Mouse (Mus musculus): ENCODE measurements around the gene Dusp15. TPM values are rescaled to one million over a fixed set of nuclear protein-coding genes. Genes with fewer than 3 reads are reported as not detected.
A peak's percentile ranks its signal among the peaks of the same experiment; 100 is the strongest.

Dusp15 gene
- total and polyA plus RNA-seq, 2 experiments from 2014 or later = 21.2 to 47.0 TPM

DNA sequence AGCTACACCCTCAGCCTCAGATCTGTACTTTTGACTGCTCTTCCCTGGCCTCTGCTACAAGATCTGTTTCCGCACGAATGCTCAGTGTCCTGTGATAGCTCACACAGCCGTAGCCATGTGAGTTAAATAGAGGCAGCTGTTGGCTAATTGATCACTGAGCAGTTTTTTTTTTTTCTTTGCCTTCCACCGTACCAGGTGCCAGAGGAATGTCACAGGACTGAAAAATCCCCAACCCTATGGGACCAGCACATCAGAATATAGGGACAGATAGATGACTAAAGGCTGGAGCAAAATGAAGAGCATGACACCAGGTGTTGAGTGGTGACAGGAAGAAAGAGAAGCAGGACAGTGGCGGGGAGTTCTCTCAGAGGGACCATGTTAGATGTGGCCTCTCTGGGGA lies 35.4 kb downstream of the Dusp15 start:
- peaks cover 8% of the 10 kb centered on the region; the same call in 1 of the 2 replicates for H3K27me3 ChIP-seq (ENCODE audit: insufficient read depth, low read length)
- no peaks in the 10 kb centered on the region for H3K36me3 ChIP-seq (ENCODE audit: insufficient read depth, low read length)
- no peak for TF ChIP-seq CTCF (IDR thresholded peaks at IDR 0.05; ENCODE audit: low read depth)
- H3K9ac ChIP-seq (replicated peaks; ENCODE audit: low read length) = no peak overlapping the region
- DNase-seq (ENCODE audit: low spot score) (no peak), ATAC-seq (no peak)
- no peak overlapping the region for H3K4me3 ChIP-seq (ENCODE audit: low read length)
- H3K4me2 ChIP-seq (ENCODE audit: low read depth, low read length) = no peak overlapping the region
- H3K9me3 ChIP-seq (ENCODE audit: low read length) = no peaks in the 10 kb centered on the region
- no peak overlapping the region for H3K27ac ChIP-seq
- no peaks in the 10 kb centered on the region for H3K4me1 ChIP-seq (ENCODE audit: insufficient read depth, low read length)
- WGBS = 60% methylated on average over 5 of the region's 5 CpGs

DNA sequence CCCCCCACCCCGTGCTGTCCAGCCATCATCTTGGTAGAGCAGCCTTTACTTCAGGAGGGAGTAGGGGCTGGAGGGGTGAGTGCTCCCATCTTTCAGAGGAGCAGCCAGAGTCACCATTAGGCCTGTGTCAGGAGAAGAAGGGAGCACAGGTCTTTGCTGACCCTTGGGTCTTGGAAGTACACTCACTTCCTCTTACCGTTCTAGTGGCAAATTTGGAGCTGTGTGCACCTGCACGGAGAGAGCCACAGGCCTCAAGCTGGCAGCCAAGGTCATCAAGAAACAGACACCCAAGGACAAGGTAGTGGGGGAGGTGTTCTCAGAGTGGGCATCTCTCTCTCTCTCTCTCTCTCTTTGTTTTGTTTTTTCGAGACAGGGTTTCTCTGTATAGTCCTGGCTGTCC lies 36.0 kb downstream of the Dusp15 start:
- Histone ChIP-seq H3K4me1 (ENCODE audit: insufficient read depth, low read length) (no peaks in the 10 kb centered on the region), H3K9ac (replicated peaks; ENCODE audit: low read length) (no peak overlapping the region), H3K4me2 (ENCODE audit: low read depth, low read length) (no peak overlapping the region), H3K27ac (no peak overlapping the region), H3K4me3 (ENCODE audit: low read length) (no peak overlapping the region), H3K36me3 (ENCODE audit: insufficient read depth, low read length) (no peaks in the 10 kb centered on the region), H3K27me3 (ENCODE audit: insufficient read depth, low read length) (peaks cover 8% of the 10 kb centered on the region; the same call in 1 of the 2 replicates), H3K9me3 (ENCODE audit: low read length) (no peaks in the 10 kb centered on the region)
- TF ChIP-seq CTCF (IDR thresholded peaks at IDR 0.05; ENCODE audit: low read depth) = no peak
- DNase-seq (ENCODE audit: low spot score) (no peak), ATAC-seq (no peak)
- 69% methylated on average over 4 of the region's 4 CpGs for whole genome bisulfite sequencing

- 5% methylated on average over 18 of the region's 18 CpGs for WGBS
- ATAC-seq = peak; percentile 81
- H3K27me3 ChIP-seq (ENCODE audit: insufficient read depth, low read length) = peaks cover 8% of the 10 kb centered on the region; the same call in 1 of the 2 replicates
- H3K9ac ChIP-seq (replicated peaks; ENCODE audit: low read length) = peak overlapping the region; percentile 21; the same call in 1 of the 2 replicates
- no peaks in the 10 kb centered on the region for H3K36me3 ChIP-seq (ENCODE audit: insufficient read depth, low read length)
- H3K4me3 ChIP-seq (ENCODE audit: low read length) = peak overlapping the region; percentile 24
- H3K27ac ChIP-seq = no peak overlapping the region
- no peaks in the 10 kb centered on the region for H3K9me3 ChIP-seq (ENCODE audit: low read length)
- H3K4me2 ChIP-seq (ENCODE audit: low read depth, low read length) = peak overlapping the region; percentile 54
- peak; percentile 95 for DNase-seq (ENCODE audit: low spot score)
- H3K4me1 ChIP-seq (ENCODE audit: insufficient read depth, low read length) = no peaks in the 10 kb centered on the region
- TF ChIP-seq CTCF (IDR thresholded peaks at IDR 0.05; ENCODE audit: low read depth) = peak; percentile 98
These were observed 37.0 kb downstream of the Dusp15 start for GRCm38 (mm10) chr2:152914310-152915120.

DNA sequence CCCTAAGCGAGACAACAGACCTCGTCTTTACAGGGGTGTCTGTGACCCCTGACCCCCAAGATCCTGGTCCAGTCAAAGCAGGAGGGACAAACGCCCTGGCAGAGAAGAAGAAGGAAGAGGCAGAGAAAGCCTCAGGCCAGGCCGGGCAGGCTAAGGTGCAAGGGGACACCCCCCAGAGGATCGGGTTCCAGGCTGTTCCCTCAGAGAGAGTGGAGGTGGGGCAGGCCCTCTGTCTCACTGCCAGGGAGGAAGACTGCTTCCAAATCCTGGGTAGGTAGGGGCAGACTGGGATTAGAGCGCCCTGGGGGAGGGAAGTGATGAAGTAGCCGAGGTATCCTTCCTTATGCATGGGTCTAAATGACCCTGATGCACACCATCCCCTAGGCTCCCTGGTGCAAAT lies 38.0 kb downstream of the Dusp15 start:
- Histone ChIP-seq H3K4me3 (ENCODE audit: low read length) (no peak overlapping the region), H3K27me3 (ENCODE audit: insufficient read depth, low read length) (peaks cover 8% of the 10 kb centered on the region; the same call in 1 of the 2 replicates)

DNA sequence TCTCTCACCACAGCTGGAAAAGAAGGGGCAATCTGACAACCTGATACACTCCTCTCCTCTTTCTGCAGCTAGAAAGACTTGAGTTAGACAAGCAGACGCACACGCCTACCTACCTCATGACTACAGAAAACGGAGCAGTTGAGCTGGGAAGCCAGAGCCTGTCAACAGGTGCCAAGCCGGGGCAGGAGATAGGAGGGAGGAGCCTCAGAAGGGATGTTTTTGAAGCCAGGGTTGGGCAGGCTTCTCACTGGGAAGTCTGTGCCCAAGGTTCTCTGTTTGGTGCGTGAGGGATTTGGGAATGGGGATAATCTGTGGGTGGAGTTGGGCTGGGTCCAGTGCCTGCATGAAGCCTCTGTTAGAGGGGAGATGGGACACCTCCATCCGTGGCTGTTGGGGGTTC lies 40.1 kb downstream of the Dusp15 start:
- ATAC-seq (no peak), DNase-seq (ENCODE audit: low spot score) (no peak)
- no peak overlapping the region for H3K4me3 ChIP-seq (ENCODE audit: low read length)
- H3K4me1 ChIP-seq (ENCODE audit: insufficient read depth, low read length) = peaks cover 2% of the 10 kb centered on the region; the same call in 1 of the 2 replicates
- H3K27me3 ChIP-seq (ENCODE audit: insufficient read depth, low read length) = peaks cover 8% of the 10 kb centered on the region; the same call in 1 of the 2 replicates
- TF ChIP-seq CTCF (IDR thresholded peaks at IDR 0.05; ENCODE audit: low read depth) = no peak
- 29% methylated on average over 6 of the region's 6 CpGs for WGBS
- H3K9ac ChIP-seq (replicated peaks; ENCODE audit: low read length) = no peak overlapping the region
- H3K36me3 ChIP-seq (ENCODE audit: insufficient read depth, low read length) = no peaks in the 10 kb centered on the region
- no peak overlapping the region for H3K4me2 ChIP-seq (ENCODE audit: low read depth, low read length)
- H3K27ac ChIP-seq = no peak overlapping the region
- no peaks in the 10 kb centered on the region for H3K9me3 ChIP-seq (ENCODE audit: low read length)

More for the DNA sequence above, 38.0 kb downstream of the Dusp15 start:
- WGBS = 49% methylated on average over 7 of the region's 7 CpGs
- Histone ChIP-seq H3K27ac (no peak overlapping the region), H3K9me3 (ENCODE audit: low read length) (no peaks in the 10 kb centered on the region), H3K4me1 (ENCODE audit: insufficient read depth, low read length) (no peaks in the 10 kb centered on the region), H3K36me3 (ENCODE audit: insufficient read depth, low read length) (no peaks in the 10 kb centered on the region), H3K4me2 (ENCODE audit: low read depth, low read length) (no peak overlapping the region), H3K9ac (replicated peaks; ENCODE audit: low read length) (no peak overlapping the region)
- ATAC-seq (no peak), DNase-seq (ENCODE audit: low spot score) (no peak)
- no peak for TF ChIP-seq CTCF (IDR thresholded peaks at IDR 0.05; ENCODE audit: low read depth)

- Histone ChIP-seq H3K9me3 (ENCODE audit: low read length) (no peaks in the 10 kb centered on the region), H3K9ac (replicated peaks; ENCODE audit: low read length) (no peak within 1 kb of the TSS), H3K4me1 (ENCODE audit: insufficient read depth, low read length) (peaks cover 5% of the 10 kb centered on the region; the same call in 1 of the 2 replicates), H3K27me3 (ENCODE audit: insufficient read depth, low read length) (peaks cover 8% of the 10 kb centered on the region; the same call in 1 of the 2 replicates), H3K4me2 (ENCODE audit: low read depth, low read length) (no peak within 1 kb of the TSS), H3K27ac (no peak within 1 kb of the TSS), H3K4me3 (ENCODE audit: low read length) (no peak within 1 kb of the TSS), H3K36me3 (ENCODE audit: insufficient read depth, low read length) (no peaks in the 10 kb centered on the region)
- no peak for ATAC-seq
- no peak for DNase-seq (ENCODE audit: low spot score)
- no peak for TF ChIP-seq CTCF (IDR thresholded peaks at IDR 0.05; ENCODE audit: low read depth)
- WGBS = 20% methylated on average over 12 of the region's 12 CpGs
These were observed 40.5 kb downstream of the Dusp15 start, which contains the start of gene Mylk2 for GRCm38 (mm10) chr2:152911031-152911430. Gene Mylk2, plus strand, starts transcription at chr2:152911352.

DNA sequence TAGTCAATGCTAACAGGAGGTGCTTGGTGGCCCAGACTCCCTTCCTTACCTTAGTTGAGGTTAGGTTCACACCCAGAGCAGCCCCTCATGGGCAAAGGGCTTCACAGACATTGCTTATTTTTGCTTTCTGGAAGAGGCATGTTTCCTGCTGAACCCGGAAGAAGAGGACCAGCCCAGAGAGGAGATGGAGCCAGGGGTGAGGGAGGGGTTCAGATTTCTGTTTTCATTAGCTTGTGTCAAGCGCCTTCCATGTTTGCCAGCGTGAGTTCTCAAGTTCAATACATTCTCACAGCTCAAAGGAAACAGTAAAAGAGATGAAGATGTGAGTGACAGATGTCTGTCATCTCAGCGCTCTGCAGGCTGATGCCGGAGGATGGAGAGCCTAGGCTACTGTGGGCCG lies 41.6 kb downstream of the Dusp15 start:
- Histone ChIP-seq H3K4me1 (ENCODE audit: insufficient read depth, low read length) (peaks cover 5% of the 10 kb centered on the region; the same call in 1 of the 2 replicates), H3K9me3 (ENCODE audit: low read length) (no peaks in the 10 kb centered on the region), H3K4me3 (ENCODE audit: low read length) (no peak overlapping the region), H3K9ac (replicated peaks; ENCODE audit: low read length) (no peak overlapping the region), H3K27me3 (ENCODE audit: insufficient read depth, low read length) (peaks cover 8% of the 10 kb centered on the region; the same call in 1 of the 2 replicates), H3K4me2 (ENCODE audit: low read depth, low read length) (no peak overlapping the region), H3K27ac (no peak overlapping the region), H3K36me3 (ENCODE audit: insufficient read depth, low read length) (no peaks in the 10 kb centered on the region)
- no peak for TF ChIP-seq CTCF (IDR thresholded peaks at IDR 0.05; ENCODE audit: low read depth)
- 81% methylated on average over 6 of the region's 6 CpGs for WGBS
- DNase-seq (ENCODE audit: low spot score) = no peak
- no peak for ATAC-seq
